Mouse (Mus musculus) kidney, embryonic 16.5 days (tissue): ENCODE results near the gene Coq8b. TPM values are rescaled to one million over a fixed set of nuclear protein-coding genes. Genes with fewer than 3 reads are reported as not detected.
A peak's percentile ranks its signal among the peaks of the same experiment; 100 is the strongest.

Source experiments
- ATAC-seq: fragments of 200-750 bp; cut with Nextera tagmentation; 2 replicates; pipeline ENCODE4 v1.8.0; 2017; ENCODE audit warnings: moderate TSS enrichment; ENCODE audit not compliant: low FRiP score, low TSS enrichment
- H3K27ac ChIP-seq: fragments of 300-500 bp; sonication (generic); 2 replicates; pipeline ENCODE4 v1.5.1; 2014; ENCODE audit warnings: low read length
- H3K27me3 ChIP-seq: fragments of 300-500 bp; sonication (generic); 2 replicates; pipeline ENCODE4 v1.6.1; 2014; ENCODE audit warnings: low read length, control low read depth, mixed read lengths; ENCODE audit not compliant: insufficient read depth
- H3K36me3 ChIP-seq: fragments of 300-500 bp; sonication (generic); 2 replicates; pipeline ENCODE4 v1.6.1; 2014; ENCODE audit warnings: low read length, control low read depth, mixed read lengths; ENCODE audit not compliant: insufficient read depth
- H3K4me1 ChIP-seq: fragments of 300-500 bp; sonication (generic); 2 replicates; pipeline ENCODE4 v1.6.1; 2014; ENCODE audit warnings: low read length, control low read depth, mixed read lengths; ENCODE audit not compliant: insufficient read depth
- H3K4me2 ChIP-seq: fragments of 300-500 bp; sonication (generic); replicated peaks from 2 replicates; pipeline ENCODE4 v1.6.1; 2014; ENCODE audit warnings: low read depth, low read length
- H3K4me3 ChIP-seq: fragments of 300-500 bp; sonication (generic); 2 replicates; pipeline ENCODE4 v1.5.1; 2014; ENCODE audit warnings: mild to moderate bottlenecking, low read length
- H3K9ac ChIP-seq: fragments of 300-500 bp; sonication (generic); replicated peaks from 2 replicates; pipeline ENCODE4 v1.6.1; 2014; ENCODE audit warnings: low read length
- H3K9me3 ChIP-seq: fragments of 300-500 bp; sonication (generic); 2 replicates; pipeline ENCODE4 v1.6.1; 2016; ENCODE audit warnings: low read length, control low read depth
- whole genome bisulfite sequencing: fragments of 180-500 bp; shearing (Covaris S2); extraction: QIAGEN DNeasy Blood & Tissue Kit; methylation state at CpG from one replicate; pipeline ENCODE4 v1.1.7; 2014; 5-methylcytosine and 5-hydroxymethylcytosine counted together
- polyA plus RNA-seq: library from polyadenylated mRNA; unstranded; fragments of >200 nt; fragmentation: Nextera tagmentation; extraction: Ambion mirVana; gene quantifications from 2 replicates; pipeline ENCODE4 v1.2.1, GENCODE M21; 2015

The Coq8b gene
- polyA plus RNA-seq, 1 experiment from 2014 or later, result 26.4 TPM

GRCm38 (mm10) chr7:27227676-27228075 is 5.1 kb upstream of the Coq8b start:
- Histone ChIP-seq H3K9me3 (no peaks in the 10 kb centered on the region), H3K27ac (peak overlapping the region; percentile 92), H3K27me3 (no peaks in the 10 kb centered on the region), H3K9ac (peak overlapping the region; percentile 92), H3K4me2 (peak overlapping the region; percentile 82), H3K4me1 (peaks cover 46% of the 10 kb centered on the region), H3K36me3 (no peaks in the 10 kb centered on the region), H3K4me3 (peak overlapping the region; percentile 91)
- WGBS, result 2% methylated on average over 10 of the region's 10 CpGs
- no peak for ATAC-seq

- H3K36me3 ChIP-seq, result no peaks in the 10 kb centered on the region
- H3K4me2 ChIP-seq, result peak within 1 kb of the TSS; percentile 82
- under 1% methylated on average over 49 of the region's 49 CpGs for WGBS
- H3K4me1 ChIP-seq, result peaks cover 47% of the 10 kb centered on the region
- H3K9me3 ChIP-seq, result no peaks in the 10 kb centered on the region
- H3K9ac ChIP-seq, result peak within 1 kb of the TSS; percentile 92
- peak; percentile 84 for ATAC-seq
- H3K27ac ChIP-seq, result peak within 1 kb of the TSS; percentile 92
- peak within 1 kb of the TSS; percentile 91 for H3K4me3 ChIP-seq
- no peaks in the 10 kb centered on the region for H3K27me3 ChIP-seq
These were observed 4.5 kb upstream of the Coq8b start, which contains the start of gene Itpkc for GRCm38 (mm10) chr7:27228281-27228821. Gene Itpkc (minus strand): TSS chr7:27228661.

GRCm38 (mm10) chr7:27228865-27229264 is 4.0 kb upstream of the Coq8b start:
- Histone ChIP-seq H3K9me3 (no peaks in the 10 kb centered on the region), H3K9ac (peak overlapping the region; percentile 92), H3K4me1 (peaks cover 48% of the 10 kb centered on the region), H3K27me3 (no peaks in the 10 kb centered on the region), H3K36me3 (no peaks in the 10 kb centered on the region), H3K27ac (peak overlapping the region; percentile 92), H3K4me3 (peak overlapping the region; percentile 91), H3K4me2 (peak overlapping the region; percentile 82)
- WGBS, result 16% methylated on average over 6 of the region's 6 CpGs
- ATAC-seq, result no peak

DNA sequence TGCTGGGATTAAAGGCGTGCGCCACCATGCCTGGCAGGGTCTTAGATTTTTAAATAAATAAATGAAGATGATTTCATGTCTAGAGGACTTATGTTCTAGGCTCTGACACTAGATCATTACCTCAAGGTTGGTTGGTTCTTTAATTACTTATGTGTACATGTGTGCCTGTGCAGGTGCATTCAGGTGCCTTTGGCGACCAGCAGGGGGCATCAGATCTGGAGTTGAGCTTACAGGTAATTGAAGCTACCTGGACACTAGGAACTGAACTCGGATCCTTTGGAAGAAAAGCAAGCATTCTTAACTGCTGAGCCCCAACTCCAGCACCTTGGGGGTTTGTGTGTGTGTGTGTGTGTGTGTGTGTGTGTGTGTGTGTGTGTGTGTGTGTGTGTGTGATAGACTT is 2.0 kb upstream of the Coq8b start:
- no peaks in the 10 kb centered on the region for H3K36me3 ChIP-seq
- no peak overlapping the region for H3K4me3 ChIP-seq
- no peaks in the 10 kb centered on the region for H3K27me3 ChIP-seq
- no peak for ATAC-seq
- no peak overlapping the region for H3K27ac ChIP-seq
- 74% methylated on average over 4 of the region's 4 CpGs for WGBS
- H3K4me1 ChIP-seq, result peaks cover 33% of the 10 kb centered on the region
- no peak overlapping the region for H3K4me2 ChIP-seq
- no peak overlapping the region for H3K9ac ChIP-seq
- H3K9me3 ChIP-seq, result no peaks in the 10 kb centered on the region

DNA sequence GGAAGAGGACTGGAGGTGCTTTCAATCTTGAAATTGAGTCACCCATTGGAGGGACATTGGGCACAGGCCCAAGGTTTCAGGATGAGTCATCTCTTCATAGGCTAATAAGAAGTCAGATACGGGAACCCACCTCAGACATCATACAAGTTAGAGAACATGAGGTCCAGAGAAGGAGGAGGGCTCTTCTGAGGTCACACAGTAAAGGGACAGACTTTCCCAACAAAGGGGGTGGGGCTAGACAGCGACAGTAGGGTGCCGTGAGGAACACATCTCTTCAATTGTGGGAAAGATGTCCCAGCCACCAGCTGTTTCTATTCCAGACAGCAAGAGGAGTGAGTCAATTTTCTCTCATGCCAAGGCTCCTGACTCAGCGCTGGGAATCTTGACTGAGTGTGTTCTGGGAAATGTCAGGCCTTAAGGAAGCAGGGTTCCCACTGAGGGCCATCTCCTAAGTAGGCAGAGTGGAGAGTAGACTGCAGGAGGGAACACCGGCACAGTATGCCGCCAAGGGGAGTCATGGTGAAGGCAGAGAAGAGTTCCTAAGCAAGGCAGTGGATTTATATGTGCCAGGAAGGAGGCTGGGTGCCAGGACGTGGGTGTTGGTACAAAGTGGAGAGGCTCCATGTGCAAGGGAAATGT is 1.0 kb upstream of the Coq8b start:
- Histone ChIP-seq H3K4me3 (no peak overlapping the region), H3K4me1 (peaks cover 23% of the 10 kb centered on the region), H3K4me2 (no peak overlapping the region), H3K36me3 (no peaks in the 10 kb centered on the region), H3K27me3 (no peaks in the 10 kb centered on the region), H3K9me3 (no peaks in the 10 kb centered on the region), H3K27ac (no peak overlapping the region), H3K9ac (no peak overlapping the region)
- no peak for ATAC-seq
- 80% methylated on average over 7 of the region's 7 CpGs for WGBS

DNA sequence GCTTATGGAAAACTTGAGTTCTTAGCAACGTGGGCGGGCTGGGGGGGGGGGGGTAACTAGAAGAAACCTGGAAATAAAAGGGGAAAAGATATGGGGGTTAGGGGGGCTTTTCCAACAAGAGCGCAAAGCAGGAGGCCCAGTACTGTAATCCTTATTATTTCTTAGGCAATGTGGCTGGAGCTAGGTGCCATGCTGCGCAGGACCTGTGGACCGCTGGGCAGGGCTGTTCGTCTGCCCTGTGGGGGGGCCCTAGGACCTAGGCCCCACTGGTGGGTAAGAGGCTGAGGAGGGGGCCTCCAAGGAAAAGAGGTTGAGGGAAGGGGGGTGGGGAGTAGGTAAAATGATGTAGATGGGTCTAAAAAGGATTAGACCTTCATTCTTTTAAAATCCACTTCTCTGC is 477 bp downstream of the Coq8b start:
- H3K36me3 ChIP-seq, result no peaks in the 10 kb centered on the region
- H3K9me3 ChIP-seq, result no peaks in the 10 kb centered on the region
- peak overlapping the region; percentile 73 for H3K4me2 ChIP-seq
- WGBS, result 3% methylated on average over 6 of the region's 6 CpGs
- H3K27ac ChIP-seq, result peak overlapping the region; percentile 79
- no peaks in the 10 kb centered on the region for H3K27me3 ChIP-seq
- peak; percentile 21; the same call in 1 of the 2 replicates for ATAC-seq
- H3K9ac ChIP-seq, result peak overlapping the region; percentile 64
- H3K4me1 ChIP-seq, result peaks cover 14% of the 10 kb centered on the region
- H3K4me3 ChIP-seq, result peak overlapping the region; percentile 62

- no peak overlapping the region for H3K27ac ChIP-seq
- H3K36me3 ChIP-seq, result no peaks in the 10 kb centered on the region
- ATAC-seq, result no peak
- no peak overlapping the region for H3K9ac ChIP-seq
- no peaks in the 10 kb centered on the region for H3K9me3 ChIP-seq
- peaks cover 11% of the 10 kb centered on the region for H3K4me1 ChIP-seq
- no peaks in the 10 kb centered on the region for H3K27me3 ChIP-seq
- no peak overlapping the region for H3K4me2 ChIP-seq
- 89% methylated on average over 2 of the region's 2 CpGs for WGBS
- H3K4me3 ChIP-seq, result no peak overlapping the region
These were observed 2.9 kb downstream of the Coq8b start for GRCm38 (mm10) chr7:27235726-27236125.

GRCm38 (mm10) chr7:27237527-27237926 is 4.7 kb downstream of the Coq8b start:
- Histone ChIP-seq H3K9ac (no peak overlapping the region), H3K4me3 (no peak overlapping the region), H3K4me1 (peaks cover 11% of the 10 kb centered on the region), H3K36me3 (peaks cover 5% of the 10 kb centered on the region; the same call in 1 of the 2 replicates), H3K4me2 (no peak overlapping the region), H3K9me3 (no peaks in the 10 kb centered on the region), H3K27ac (no peak overlapping the region), H3K27me3 (no peaks in the 10 kb centered on the region)
- 68% methylated on average over 2 of the region's 2 CpGs for WGBS
- no peak for ATAC-seq

- no peak overlapping the region for H3K9ac ChIP-seq
- no peak overlapping the region for H3K4me2 ChIP-seq
- no peaks in the 10 kb centered on the region for H3K9me3 ChIP-seq
- H3K27ac ChIP-seq, result no peak overlapping the region
- no peak overlapping the region for H3K4me3 ChIP-seq
- H3K27me3 ChIP-seq, result no peaks in the 10 kb centered on the region
- peaks cover 5% of the 10 kb centered on the region; the same call in 1 of the 2 replicates for H3K36me3 ChIP-seq
- WGBS, result 91% methylated on average over 5 of the region's 5 CpGs
- ATAC-seq, result no peak
- H3K4me1 ChIP-seq, result peaks cover 7% of the 10 kb centered on the region
These were observed 5.7 kb downstream of the Coq8b start for GRCm38 (mm10) chr7:27238568-27238967.

- Histone ChIP-seq H3K4me3 (no peak overlapping the region), H3K36me3 (peaks cover 7% of the 10 kb centered on the region; the same call in 1 of the 2 replicates), H3K4me2 (no peak overlapping the region), H3K9me3 (no peaks in the 10 kb centered on the region), H3K27ac (no peak overlapping the region), H3K4me1 (no peaks in the 10 kb centered on the region), H3K27me3 (no peaks in the 10 kb centered on the region), H3K9ac (no peak overlapping the region)
- WGBS, result 42% methylated on average over 8 of the region's 8 CpGs
- ATAC-seq, result no peak; the same call in 1 of the 2 replicates
These were observed 10.4 kb downstream of the Coq8b start for GRCm38 (mm10) chr7:27243211-27243610.
